Mouse (Mus musculus) liver, adult 2 months (tissue): ENCODE results near the gene Cgn. TPM values are rescaled to one million over a fixed set of nuclear protein-coding genes. Genes with fewer than 3 reads are reported as not detected.
A peak's percentile ranks its signal among the peaks of the same experiment; 100 is the strongest.

ENCODE experiments used
- DNase-seq: peaks from one replicate; pipeline ENCODE4 v3.0.0-alpha.2; 2011; ENCODE audit warnings: low read depth, low spot score; ENCODE audit errors: extremely low read depth
- H3K27ac ChIP-seq: fragments of 200-500 bp; replicated peaks from 2 replicates; pipeline ENCODE4 v1.5.1; 2012; ENCODE audit warnings: low read depth, mild to moderate bottlenecking, control low read depth, inconsistent platforms, low read length; ENCODE audit not compliant: insufficient read depth
- H3K27me3 ChIP-seq: fragments of 200-500 bp; 2 replicates; pipeline ENCODE4 v1.6.1; 2012; ENCODE audit warnings: mild to moderate bottlenecking, moderate library complexity, low read length, inconsistent platforms; ENCODE audit not compliant: control insufficient read depth, insufficient read depth
- H3K36me3 ChIP-seq: fragments of 200-500 bp; 2 replicates; pipeline ENCODE4 v1.6.1; 2012; ENCODE audit warnings: low read length, inconsistent platforms; ENCODE audit not compliant: control insufficient read depth, insufficient read depth
- H3K4me1 ChIP-seq: fragments of 200-500 bp; 2 replicates; pipeline ENCODE4 v1.6.1; 2011; ENCODE audit warnings: low read length; ENCODE audit not compliant: control insufficient read depth, insufficient read depth
- H3K4me3 ChIP-seq: fragments of 200-500 bp; 2 replicates; pipeline ENCODE4 v1.5.1; 2011; ENCODE audit warnings: low read depth, mild to moderate bottlenecking, control low read depth, low read length, moderate library complexity; ENCODE audit not compliant: insufficient read depth
- H3K79me2 ChIP-seq: fragments of 200-500 bp; 2 replicates; pipeline ENCODE4 v1.6.1; 2012; ENCODE audit warnings: inconsistent platforms, mild to moderate bottlenecking, low read length, moderate library complexity; ENCODE audit not compliant: control insufficient read depth, insufficient read depth
- H3K9ac ChIP-seq: fragments of 200-500 bp; 2 replicates; pipeline ENCODE4 v1.6.1; 2012; ENCODE audit warnings: low read depth, mild to moderate bottlenecking, control low read depth, inconsistent platforms, low read length
- CTCF ChIP-seq: fragments of 200-500 bp; IDR thresholded peaks from 2 replicates; pipeline ENCODE4 v1.5.1; 2011; ENCODE audit warnings: low read depth, low read length, control low read depth
- POLR2A ChIP-seq: fragments of 200-500 bp; IDR thresholded peaks from 2 replicates; pipeline ENCODE4 v1.6.1; 2011; ENCODE audit warnings: low read length, control low read depth; ENCODE audit not compliant: insufficient read depth; ENCODE audit errors: extremely low read depth
- WGBS: fragments of 180-500 bp; shearing (Covaris S2); methylation state at CpG from one replicate; pipeline ENCODE4 v1.1.7; 2018; 5-methylcytosine and 5-hydroxymethylcytosine counted together
- polyA plus RNA-seq: library from polyadenylated mRNA; depleted of rRNA; stranded (reverse); fragments of >200 nt; gene quantifications from 2 replicates; pipeline ENCODE4 v1.2.3, GENCODE M21; 2012
- total RNA-seq: library from RNA; depleted of rRNA; stranded (reverse); fragments of >200 nt; gene quantifications from 2 replicates; pipeline ENCODE4 v1.2.3, GENCODE M21; 2014

The Cgn gene
- total and polyA plus RNA-seq, 2 experiments: 7.4 to 7.6 TPM

GRCm38 (mm10) chr3:94789516-94789915, 3.2 kb upstream of the Cgn start:
- no peak overlapping the region for H3K9ac ChIP-seq
- no peak for DNase-seq
- no peak overlapping the region for H3K27ac ChIP-seq
- no peak for TF ChIP-seq CTCF
- no peak for TF ChIP-seq POLR2A
- no peaks in the 10 kb centered on the region for H3K36me3 ChIP-seq
- peaks cover 8% of the 10 kb centered on the region for H3K4me1 ChIP-seq
- no peak overlapping the region for H3K4me3 ChIP-seq
- H3K27me3 ChIP-seq: no peaks in the 10 kb centered on the region
- 71% methylated on average over 2 of the region's 2 CpGs for WGBS
- H3K79me2 ChIP-seq: no peaks in the 10 kb centered on the region

- Histone ChIP-seq H3K79me2 (no peaks in the 10 kb centered on the region), H3K27ac (no peak overlapping the region), H3K4me1 (peaks cover 13% of the 10 kb centered on the region), H3K9ac (no peak overlapping the region), H3K27me3 (no peaks in the 10 kb centered on the region), H3K4me3 (no peak overlapping the region), H3K36me3 (no peaks in the 10 kb centered on the region)
- WGBS: 97% methylated on average over 1 of the region's 1 CpGs
- DNase-seq: no peak
- TF ChIP-seq CTCF: no peak
- no peak for TF ChIP-seq POLR2A
These were observed 2.8 kb upstream of the Cgn start for GRCm38 (mm10) chr3:94789071-94789470.

GRCm38 (mm10) chr3:94787122-94787780, 959 bp upstream of the Cgn start:
- Histone ChIP-seq H3K4me3 (no peak overlapping the region), H3K36me3 (no peaks in the 10 kb centered on the region), H3K27ac (no peak overlapping the region), H3K27me3 (no peaks in the 10 kb centered on the region), H3K9ac (no peak overlapping the region), H3K4me1 (peaks cover 16% of the 10 kb centered on the region), H3K79me2 (no peaks in the 10 kb centered on the region; the same call in 1 of the 2 replicates)
- no peak for TF ChIP-seq POLR2A
- TF ChIP-seq CTCF: no peak
- WGBS: 11% methylated on average over 11 of the region's 11 CpGs
- DNase-seq: peak; percentile 34

GRCm38 (mm10) chr3:94785958-94786357, 334 bp downstream of the Cgn start:
- 3% methylated on average over 14 of the region's 14 CpGs for WGBS
- TF ChIP-seq CTCF (no peak), POLR2A (no peak)
- peaks cover 4% of the 10 kb centered on the region; the same call in 1 of the 2 replicates for H3K79me2 ChIP-seq
- H3K4me3 ChIP-seq: peak overlapping the region; percentile 72
- DNase-seq: no peak
- peak overlapping the region; percentile 73 for H3K9ac ChIP-seq
- H3K27ac ChIP-seq: peak overlapping the region; percentile 59
- H3K4me1 ChIP-seq: peaks cover 22% of the 10 kb centered on the region
- no peaks in the 10 kb centered on the region for H3K36me3 ChIP-seq
- no peaks in the 10 kb centered on the region for H3K27me3 ChIP-seq

- DNase-seq: peak; percentile 63
- H3K36me3 ChIP-seq: peaks cover 2% of the 10 kb centered on the region; the same call in 1 of the 2 replicates
- no peaks in the 10 kb centered on the region for H3K27me3 ChIP-seq
- peak overlapping the region; percentile 13 for H3K9ac ChIP-seq
- H3K79me2 ChIP-seq: peaks cover 7% of the 10 kb centered on the region; the same call in 1 of the 2 replicates
- TF ChIP-seq POLR2A (no peak), CTCF (no peak)
- 14% methylated on average over 5 of the region's 5 CpGs for WGBS
- H3K4me1 ChIP-seq: peaks cover 22% of the 10 kb centered on the region
- H3K27ac ChIP-seq: peak overlapping the region; percentile 86
- H3K4me3 ChIP-seq: no peak overlapping the region
These were observed 2.1 kb downstream of the Cgn start for GRCm38 (mm10) chr3:94784171-94784701.

GRCm38 (mm10) chr3:94783462-94783931, 2.8 kb downstream of the Cgn start:
- Histone ChIP-seq H3K79me2 (peaks cover 7% of the 10 kb centered on the region; the same call in 1 of the 2 replicates), H3K27me3 (no peaks in the 10 kb centered on the region), H3K9ac (no peak overlapping the region), H3K36me3 (peaks cover 5% of the 10 kb centered on the region; the same call in 1 of the 2 replicates), H3K4me3 (no peak overlapping the region), H3K4me1 (peaks cover 22% of the 10 kb centered on the region), H3K27ac (peak overlapping the region; percentile 97)
- WGBS: 15% methylated on average over 5 of the region's 5 CpGs
- peak; percentile 96 for DNase-seq
- TF ChIP-seq CTCF (peak; percentile 25), POLR2A (no peak)
